Mouse (Mus musculus) Muller cell, postnatal 12 days (primary cell): ENCODE measurements around the gene Cobll1.

ENCODE experiments used
- DNase-seq: peaks from one replicate; pipeline ENCODE4 v3.0.0-alpha.2; 2015; ENCODE audit errors: inconsistent ontology term

Cobll1 gene

GRCm38 (mm10) chr2:65237116-65237515, 2.1 kb downstream of the Cobll1 start:
- DNase-seq = peak; percentile 22

GRCm38 (mm10) chr2:65236644-65237043, 2.6 kb downstream of the Cobll1 start:
- DNase-seq = no peak

GRCm38 (mm10) chr2:65232756-65233535, 6.3 kb downstream of the Cobll1 start:
- no peak for DNase-seq

- no peak for DNase-seq
Measured at GRCm38 (mm10) chr2:65228426-65228825, 10.8 kb downstream of the Cobll1 start.

- DNase-seq = no peak
Measured at GRCm38 (mm10) chr2:65227898-65228290, 11.3 kb downstream of the Cobll1 start.

- DNase-seq = peak; percentile 58
Measured at GRCm38 (mm10) chr2:65227154-65227897, 11.9 kb downstream of the Cobll1 start.

GRCm38 (mm10) chr2:65226494-65226893, 12.7 kb downstream of the Cobll1 start:
- DNase-seq = no peak

GRCm38 (mm10) chr2:65223956-65224735, 15.1 kb downstream of the Cobll1 start:
- DNase-seq = peak; percentile 10

GRCm38 (mm10) chr2:65223012-65223411, 16.2 kb downstream of the Cobll1 start:
- peak; percentile 84 for DNase-seq

- DNase-seq = no peak
Measured at GRCm38 (mm10) chr2:65221646-65222045, 17.6 kb downstream of the Cobll1 start.

GRCm38 (mm10) chr2:65220563-65220962, 18.6 kb downstream of the Cobll1 start:
- no peak for DNase-seq

GRCm38 (mm10) chr2:65219375-65220135, 19.6 kb downstream of the Cobll1 start:
- DNase-seq = no peak

GRCm38 (mm10) chr2:65218318-65218717, 20.9 kb downstream of the Cobll1 start:
- no peak for DNase-seq

- DNase-seq = no peak
Measured at GRCm38 (mm10) chr2:65217677-65218076, 21.5 kb downstream of the Cobll1 start.

GRCm38 (mm10) chr2:65216163-65216562, 23.0 kb downstream of the Cobll1 start:
- DNase-seq = no peak

- no peak for DNase-seq
Measured at GRCm38 (mm10) chr2:65214556-65214955, 24.6 kb downstream of the Cobll1 start.

GRCm38 (mm10) chr2:65213675-65214074, 25.5 kb downstream of the Cobll1 start:
- no peak for DNase-seq

- no peak for DNase-seq
Measured at GRCm38 (mm10) chr2:65211620-65212019, 27.6 kb downstream of the Cobll1 start.

GRCm38 (mm10) chr2:65207750-65208149, 31.5 kb downstream of the Cobll1 start:
- no peak for DNase-seq

GRCm38 (mm10) chr2:65203699-65204098, 35.5 kb downstream of the Cobll1 start:
- no peak for DNase-seq

- DNase-seq = no peak
Measured at GRCm38 (mm10) chr2:65199706-65200105, 39.5 kb downstream of the Cobll1 start.
